Mouse (Mus musculus): ENCODE measurements around the gene Rrm2. TPM values are rescaled to one million over a fixed set of nuclear protein-coding genes. Genes with fewer than 3 reads are reported as not detected.

Gene Rrm2
- polyA plus RNA-seq, 1 experiment from 2014 or later: 307 TPM

DNA sequence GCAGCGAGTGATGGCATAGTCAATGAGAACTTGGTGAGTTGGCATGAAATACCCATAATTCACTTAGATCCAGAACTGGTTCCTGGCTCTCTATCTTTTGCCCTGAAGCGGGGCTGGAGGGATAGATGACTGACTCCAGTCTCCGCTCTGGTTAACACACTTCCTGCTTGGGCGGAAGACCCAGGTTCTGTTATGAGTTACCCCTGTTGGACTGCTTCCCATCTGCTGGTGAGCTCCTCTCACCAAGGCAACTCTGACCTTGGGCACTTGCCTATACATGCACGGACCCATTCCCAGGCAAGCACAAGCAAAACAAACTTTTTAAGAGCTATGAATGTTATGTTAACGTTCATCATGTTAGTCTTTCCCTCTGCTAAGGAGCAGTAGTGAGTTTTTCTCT is 1.4 kb downstream of the Rrm2 start:
- DNase-seq (ENCODE audit: low spot score): no peak

DNA sequence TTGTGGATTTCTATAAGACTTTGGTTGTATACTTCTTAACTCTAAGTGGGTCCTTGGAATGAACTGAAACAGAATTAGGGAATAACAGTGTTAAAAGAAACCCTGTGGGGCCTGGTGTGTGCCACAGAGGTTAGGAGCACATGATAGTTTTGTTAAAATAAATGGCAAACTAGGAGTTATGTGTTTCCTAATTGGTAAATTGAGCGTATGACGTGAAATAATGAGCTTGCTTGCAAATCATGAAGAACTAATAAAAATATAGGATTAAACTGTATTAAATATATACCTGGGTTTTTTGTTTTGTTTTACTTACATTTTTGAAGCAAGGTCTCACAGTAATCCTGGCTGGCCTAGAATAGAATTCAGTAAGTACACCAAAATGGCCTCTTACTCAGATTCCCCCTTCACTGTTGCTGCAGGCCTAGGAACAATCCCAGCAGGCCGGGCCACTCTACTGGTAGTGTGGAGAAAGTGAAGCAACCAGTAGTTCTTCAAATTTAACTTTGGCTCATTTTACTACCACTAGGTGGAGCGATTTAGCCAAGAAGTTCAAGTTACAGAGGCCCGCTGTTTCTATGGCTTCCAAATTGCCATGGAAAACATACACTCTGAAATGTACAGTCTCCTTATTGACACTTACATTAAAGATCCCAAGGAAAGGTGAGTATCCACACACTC is 1.9 kb downstream of the Rrm2 start:
- Histone ChIP-seq H3K4me3 (peak overlapping the region; percentile 97), H3K27ac (peak overlapping the region; percentile 96), H3K4me1 (peaks cover 43% of the 10 kb centered on the region), H3K27me3 (ENCODE audit: insufficient read depth, poor library complexity, severe bottlenecking) (no peaks in the 10 kb centered on the region), H3K9me3 (no peaks in the 10 kb centered on the region), H3K36me3 (peaks cover 46% of the 10 kb centered on the region)
- peak; percentile 88 for DNase-seq (ENCODE audit: low spot score)
- WGBS: 42% methylated on average over 5 of the region's 5 CpGs

More for the DNA sequence above, 1.4 kb downstream of the Rrm2 start:
- no peaks in the 10 kb centered on the region for H3K27me3 ChIP-seq (ENCODE audit: insufficient read depth, poor library complexity, severe bottlenecking)
- H3K9me3 ChIP-seq: no peaks in the 10 kb centered on the region
- H3K36me3 ChIP-seq: peaks cover 40% of the 10 kb centered on the region
- 34% methylated on average over 6 of the region's 6 CpGs for WGBS
- H3K27ac ChIP-seq: peak overlapping the region; percentile 96
- H3K4me3 ChIP-seq: peak overlapping the region; percentile 97
- H3K4me1 ChIP-seq: peaks cover 43% of the 10 kb centered on the region

DNA sequence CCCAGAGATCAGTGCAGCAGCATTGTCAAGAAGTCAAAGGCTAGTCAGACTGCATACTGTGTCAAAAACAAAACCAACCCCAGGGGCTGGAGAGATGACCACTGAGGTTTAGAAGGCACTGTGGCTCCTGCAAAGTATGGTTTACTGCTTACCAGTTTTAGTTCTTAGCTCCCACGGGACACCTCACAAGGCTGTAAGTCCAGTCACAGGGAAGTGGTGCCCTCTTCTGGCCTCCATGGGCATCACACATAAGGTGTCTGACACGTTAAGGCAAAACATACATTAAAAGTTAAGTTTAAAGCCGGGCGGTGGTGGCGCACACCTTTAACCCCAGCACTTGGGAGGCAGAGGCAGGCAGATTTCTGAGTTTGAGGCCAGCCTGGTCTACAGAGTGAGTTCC is 2.6 kb downstream of the Rrm2 start:
- peaks cover 47% of the 10 kb centered on the region for H3K36me3 ChIP-seq
- no peak overlapping the region for H3K27ac ChIP-seq
- DNase-seq (ENCODE audit: low spot score): no peak
- peaks cover 43% of the 10 kb centered on the region for H3K4me1 ChIP-seq
- 0 out of 2 replicates have a peak overlapping the region, but pooled peaks have one; percentile 97 for H3K4me3 ChIP-seq
- WGBS: 75% methylated on average over 5 of the region's 5 CpGs
- no peaks in the 10 kb centered on the region for H3K9me3 ChIP-seq
- no peaks in the 10 kb centered on the region for H3K27me3 ChIP-seq (ENCODE audit: insufficient read depth, poor library complexity, severe bottlenecking)

DNA sequence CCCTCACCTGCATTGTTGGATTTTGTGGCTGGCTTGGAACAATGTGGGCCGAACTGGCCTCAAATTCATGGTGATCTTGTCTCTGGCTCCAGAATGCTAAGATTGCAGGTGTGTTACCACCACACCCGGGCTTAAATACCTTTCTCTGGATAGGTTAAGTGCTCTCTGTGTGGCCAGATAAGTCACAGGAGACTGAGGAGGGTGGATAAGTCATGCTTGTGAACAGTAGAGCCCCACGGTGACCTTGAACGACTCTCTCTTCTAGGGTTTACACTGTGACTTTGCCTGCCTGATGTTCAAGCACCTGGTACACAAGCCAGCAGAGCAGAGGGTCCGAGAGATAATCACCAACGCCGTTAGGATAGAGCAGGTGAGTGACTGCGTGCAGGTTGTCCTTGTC is 4.4 kb downstream of the Rrm2 start:
- Histone ChIP-seq H3K4me3 (no peak overlapping the region), H3K9me3 (no peaks in the 10 kb centered on the region), H3K27me3 (ENCODE audit: insufficient read depth, poor library complexity, severe bottlenecking) (no peaks in the 10 kb centered on the region), H3K4me1 (peaks cover 36% of the 10 kb centered on the region), H3K27ac (0 out of 2 replicates have a peak overlapping the region, but pooled peaks have one; percentile 36), H3K36me3 (peaks cover 47% of the 10 kb centered on the region)
- 77% methylated on average over 8 of the region's 8 CpGs for WGBS
- DNase-seq (ENCODE audit: low spot score): no peak

DNA sequence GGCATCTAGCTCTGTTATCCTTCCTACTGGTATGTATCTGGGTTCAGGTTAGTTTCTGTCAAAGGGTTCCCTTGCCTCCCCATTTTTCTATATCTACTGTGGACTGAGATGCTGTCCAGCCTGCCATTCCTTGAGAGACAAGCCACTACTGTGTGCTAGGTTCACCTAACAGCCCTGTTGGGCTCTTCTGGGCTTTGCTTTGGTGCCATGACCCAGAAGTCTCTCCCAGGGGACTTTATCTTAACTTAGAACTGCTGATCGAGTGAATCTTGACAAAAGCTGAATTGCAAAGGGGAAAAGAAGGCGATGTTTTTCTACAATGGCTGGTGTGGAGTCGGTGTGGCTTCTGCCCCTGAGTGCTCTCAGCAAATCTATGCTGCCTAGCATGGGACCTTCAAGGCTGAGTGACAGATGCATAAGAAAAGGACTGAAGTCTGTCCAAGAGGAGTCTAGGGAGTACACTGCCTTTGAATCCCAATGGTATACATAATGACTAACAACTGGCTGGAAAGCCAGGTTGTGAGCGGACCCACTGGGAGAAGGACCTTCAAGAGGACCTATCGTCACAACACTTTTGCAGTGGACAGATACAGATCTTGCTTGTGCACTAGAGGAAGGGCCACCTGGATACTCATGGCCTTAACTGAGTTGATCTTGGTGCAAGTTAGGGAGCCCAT is 6.7 kb downstream of the Rrm2 start:
- Histone ChIP-seq H3K9me3 (no peaks in the 10 kb centered on the region), H3K4me1 (peaks cover 32% of the 10 kb centered on the region), H3K27me3 (ENCODE audit: insufficient read depth, poor library complexity, severe bottlenecking) (no peaks in the 10 kb centered on the region), H3K27ac (no peak overlapping the region), H3K4me3 (no peak overlapping the region), H3K36me3 (peaks cover 47% of the 10 kb centered on the region)
- no peak for DNase-seq (ENCODE audit: low spot score)
- 73% methylated on average over 5 of the region's 5 CpGs for WGBS

DNA sequence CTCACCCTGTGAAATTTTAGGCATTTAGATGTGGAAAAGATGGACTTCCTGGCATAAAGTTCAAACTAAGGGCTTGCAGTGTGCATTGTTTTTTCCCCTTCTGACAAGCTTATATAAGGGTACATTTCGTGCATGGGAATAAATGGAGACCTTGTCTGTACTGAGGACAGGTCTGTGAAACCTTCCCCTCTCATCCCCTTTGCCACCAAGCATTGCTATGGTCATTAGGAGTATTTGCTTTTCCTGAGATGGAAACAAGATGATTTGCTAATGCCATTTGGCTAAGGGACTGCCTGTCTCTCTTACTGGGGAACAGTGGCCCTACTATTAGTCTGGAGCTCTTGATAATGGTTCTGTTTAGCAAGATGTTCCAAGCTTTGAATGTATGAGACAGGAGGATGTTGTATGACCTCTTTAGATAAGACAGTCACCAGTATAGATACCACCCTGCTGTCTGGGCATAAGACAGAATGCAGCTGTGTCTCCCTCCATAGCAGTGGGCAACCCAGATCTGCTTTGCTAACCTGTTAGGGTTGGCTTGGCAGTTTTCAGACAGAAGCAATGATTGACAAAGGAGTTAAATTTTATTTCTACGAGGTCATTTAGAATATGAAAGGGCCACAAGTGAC is 7.3 kb downstream of the Rrm2 start:
- 71% methylated on average over 2 of the region's 2 CpGs for WGBS
- Histone ChIP-seq H3K4me3 (no peak overlapping the region), H3K27ac (no peak overlapping the region), H3K9me3 (no peaks in the 10 kb centered on the region), H3K4me1 (peaks cover 26% of the 10 kb centered on the region), H3K27me3 (ENCODE audit: insufficient read depth, poor library complexity, severe bottlenecking) (no peaks in the 10 kb centered on the region), H3K36me3 (peaks cover 45% of the 10 kb centered on the region)
- no peak for DNase-seq (ENCODE audit: low spot score)

DNA sequence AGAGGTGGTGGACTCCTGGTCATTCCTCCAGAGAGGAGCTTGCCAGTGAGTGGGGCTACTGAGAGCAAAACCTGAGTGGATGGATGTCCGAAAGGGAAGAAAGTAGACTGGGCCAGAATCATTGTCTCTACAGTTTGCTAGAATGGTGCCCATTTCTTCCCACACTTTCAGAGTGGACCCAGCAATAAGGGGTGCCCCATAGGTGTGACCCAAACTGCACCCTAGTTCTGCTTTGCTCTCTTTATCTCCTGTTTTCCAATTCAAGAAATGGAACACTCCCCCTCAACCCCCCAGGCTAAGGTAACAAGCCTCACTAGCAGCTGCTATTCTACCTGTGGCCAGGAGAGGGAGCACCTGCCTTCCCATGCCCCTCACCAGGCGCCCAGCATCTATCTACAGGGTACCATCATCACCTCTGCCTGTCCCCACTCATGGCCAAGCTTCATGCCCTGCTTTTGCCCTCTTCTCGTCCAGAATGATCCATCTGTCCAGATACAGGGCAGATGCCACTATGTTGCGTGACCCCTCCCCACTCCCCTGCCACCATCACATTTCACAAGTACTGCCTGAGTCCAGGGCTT is 8.8 kb downstream of the Rrm2 start:
- Histone ChIP-seq H3K27ac (peak overlapping the region; percentile 42; the same call in 1 of the 2 replicates), H3K27me3 (ENCODE audit: insufficient read depth, poor library complexity, severe bottlenecking) (no peaks in the 10 kb centered on the region), H3K4me3 (no peak overlapping the region), H3K36me3 (peaks cover 31% of the 10 kb centered on the region), H3K4me1 (peaks cover 15% of the 10 kb centered on the region), H3K9me3 (no peaks in the 10 kb centered on the region)
- DNase-seq (ENCODE audit: low spot score): no peak
- 49% methylated on average over 4 of the region's 4 CpGs for WGBS

DNA sequence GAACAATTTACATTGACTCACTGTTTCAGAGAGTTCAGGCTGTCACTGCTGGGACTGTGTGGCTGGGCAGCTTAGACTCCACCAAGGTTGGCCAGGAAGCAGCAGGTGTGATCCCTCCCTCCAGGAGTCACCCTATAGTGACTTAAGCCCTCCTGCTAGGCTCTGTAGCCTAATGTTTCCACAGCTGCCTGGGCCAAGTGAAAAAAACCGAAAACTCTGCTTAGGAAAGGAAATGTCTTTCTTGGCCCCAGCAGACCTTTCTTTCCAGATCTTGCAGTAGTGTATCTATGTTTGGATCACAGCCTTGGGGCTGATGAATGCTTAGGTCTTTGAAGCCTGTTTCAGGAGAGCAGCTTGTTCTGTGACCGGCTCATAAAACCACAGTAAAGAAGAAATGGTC is 15.4 kb downstream of the Rrm2 start:
- Histone ChIP-seq H3K9me3 (no peaks in the 10 kb centered on the region), H3K27ac (peak overlapping the region; percentile 80; the same call in 1 of the 2 replicates), H3K36me3 (no peaks in the 10 kb centered on the region), H3K4me3 (no peak overlapping the region), H3K27me3 (ENCODE audit: insufficient read depth, poor library complexity, severe bottlenecking) (no peaks in the 10 kb centered on the region), H3K4me1 (peaks cover 14% of the 10 kb centered on the region)
- no peak for DNase-seq (ENCODE audit: low spot score)
- 56% methylated on average over 2 of the region's 2 CpGs for WGBS

DNA sequence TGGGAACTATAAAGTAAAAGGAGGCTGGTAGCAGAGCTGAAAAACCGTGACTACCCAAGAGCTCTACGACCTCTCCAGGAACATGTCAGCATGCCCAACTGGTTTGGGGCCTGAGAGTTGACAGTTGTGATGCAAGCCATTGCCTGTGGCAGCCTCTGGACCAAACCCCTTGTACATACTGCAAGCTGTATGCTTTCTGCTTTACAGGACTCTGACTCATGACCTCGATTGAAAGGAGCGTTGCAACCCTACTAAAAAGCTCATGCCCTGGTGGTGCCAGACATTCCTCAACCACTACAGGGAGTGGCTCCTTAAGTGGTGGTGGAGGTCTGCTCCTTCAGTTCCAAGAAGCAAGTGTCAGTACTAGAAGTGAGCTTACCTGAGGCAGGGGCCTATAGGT is 15.8 kb downstream of the Rrm2 start:
- DNase-seq (ENCODE audit: low spot score): no peak
- peaks cover 14% of the 10 kb centered on the region for H3K4me1 ChIP-seq
- H3K27ac ChIP-seq: peak overlapping the region; percentile 80
- no peaks in the 10 kb centered on the region for H3K27me3 ChIP-seq (ENCODE audit: insufficient read depth, poor library complexity, severe bottlenecking)
- WGBS: 42% methylated on average over 4 of the region's 4 CpGs
- H3K9me3 ChIP-seq: no peaks in the 10 kb centered on the region
- no peaks in the 10 kb centered on the region for H3K36me3 ChIP-seq
- H3K4me3 ChIP-seq: no peak overlapping the region

DNA sequence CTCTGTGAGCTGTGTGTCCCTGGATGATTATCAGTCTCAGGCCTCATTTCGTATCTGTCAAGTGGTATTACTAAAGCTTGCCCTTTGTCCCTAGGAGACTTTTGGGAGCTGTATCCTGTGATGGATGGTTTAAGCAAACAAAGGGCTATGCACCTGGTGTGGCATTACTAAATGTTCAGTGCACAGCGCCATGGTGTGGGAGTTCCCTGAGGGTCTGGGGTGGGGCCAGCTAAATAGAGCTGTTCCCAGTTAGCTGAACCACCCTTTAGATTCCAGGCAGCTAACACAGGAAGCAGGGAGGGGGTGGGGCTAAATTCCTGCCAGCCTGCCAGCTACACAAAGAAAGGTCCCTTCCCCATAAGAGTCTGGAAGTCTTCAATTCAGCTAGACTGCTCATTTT is 16.3 kb downstream of the Rrm2 start:
- H3K36me3 ChIP-seq: no peaks in the 10 kb centered on the region
- H3K9me3 ChIP-seq: peaks cover 3% of the 10 kb centered on the region; the same call in 1 of the 2 replicates
- WGBS: 18% methylated on average over 2 of the region's 2 CpGs
- H3K4me1 ChIP-seq: peaks cover 14% of the 10 kb centered on the region
- H3K27ac ChIP-seq: peak overlapping the region; percentile 80
- no peak for DNase-seq (ENCODE audit: low spot score)
- H3K4me3 ChIP-seq: 0 out of 2 replicates have a peak overlapping the region, but pooled peaks have one; percentile 9
- H3K27me3 ChIP-seq (ENCODE audit: insufficient read depth, poor library complexity, severe bottlenecking): no peaks in the 10 kb centered on the region

DNA sequence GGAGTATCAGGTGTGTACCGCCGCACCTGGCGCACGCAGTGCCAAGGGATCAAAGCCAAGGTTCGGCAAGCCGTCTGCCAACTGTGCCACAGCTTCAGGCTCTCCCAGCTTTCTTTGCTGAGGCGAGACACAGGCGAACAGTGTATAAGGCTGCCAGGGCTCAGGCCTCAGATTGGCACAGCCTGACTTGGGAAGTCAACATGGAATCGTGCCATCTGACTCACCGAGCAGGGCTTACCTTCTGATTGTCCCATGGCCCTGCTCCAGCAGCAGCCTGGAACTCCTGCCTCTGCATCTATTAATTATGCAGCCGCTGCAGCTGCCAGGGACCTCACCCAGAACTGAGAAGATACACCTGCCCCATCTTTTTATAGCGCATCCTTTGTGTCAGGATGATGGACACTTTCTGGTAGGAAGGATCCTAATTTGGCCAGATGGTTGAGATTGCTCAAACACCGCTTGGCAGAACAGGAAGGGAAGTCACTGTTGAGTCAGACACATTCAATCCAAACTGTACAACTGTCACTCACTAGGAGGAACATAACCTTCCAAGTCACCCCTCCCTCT is 26.9 kb downstream of the Rrm2 start:
- DNase-seq (ENCODE audit: low spot score): no peak
- 79% methylated on average over 13 of the region's 13 CpGs for WGBS

DNA sequence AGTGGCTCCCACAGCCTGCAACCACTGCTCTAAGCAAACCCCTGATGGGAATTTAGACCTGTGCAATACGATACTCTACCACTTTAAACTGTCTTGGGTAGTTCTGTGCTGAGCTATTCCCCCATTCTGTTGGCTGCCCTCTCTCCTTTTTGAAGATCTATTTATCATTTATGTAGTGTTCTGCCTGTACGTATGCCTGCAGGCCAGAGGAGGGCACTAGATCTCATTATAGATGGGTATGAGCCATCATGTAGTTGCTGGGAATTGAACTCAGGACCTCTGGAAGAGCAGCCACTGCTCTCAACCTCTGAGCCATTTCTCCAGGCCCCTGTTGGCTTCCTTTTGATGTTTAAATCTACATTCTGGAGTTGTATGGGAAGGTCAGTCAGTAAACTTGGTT is 28.9 kb downstream of the Rrm2 start:
- H3K4me3 ChIP-seq: no peak overlapping the region
- H3K4me1 ChIP-seq: peaks cover 5% of the 10 kb centered on the region; the same call in 1 of the 2 replicates
- no peaks in the 10 kb centered on the region for H3K36me3 ChIP-seq
- no peaks in the 10 kb centered on the region for H3K9me3 ChIP-seq
- 79% methylated on average over 2 of the region's 2 CpGs for WGBS
- H3K27ac ChIP-seq: no peak overlapping the region
- no peaks in the 10 kb centered on the region for H3K27me3 ChIP-seq (ENCODE audit: insufficient read depth, poor library complexity, severe bottlenecking)
- DNase-seq (ENCODE audit: low spot score): no peak

More for the DNA sequence above, 26.9 kb downstream of the Rrm2 start:
- Histone ChIP-seq H3K4me3 (no peak overlapping the region), H3K27ac (no peak overlapping the region), H3K36me3 (no peaks in the 10 kb centered on the region), H3K27me3 (ENCODE audit: insufficient read depth, poor library complexity, severe bottlenecking) (no peaks in the 10 kb centered on the region), H3K9me3 (no peaks in the 10 kb centered on the region), H3K4me1 (peaks cover 4% of the 10 kb centered on the region; the same call in 1 of the 2 replicates)

Measured in heart, embryonic 10.5 days (tissue).